Mouse (Mus musculus): Measurements from ENCODE around the gene Lrrc8b. TPM values are rescaled to one million over a fixed set of nuclear protein-coding genes. Genes with fewer than 3 reads are reported as not detected.

Gene Lrrc8b
- total RNA-seq, 2 experiments from 2014 or later, result 128 to 139 TPM

GRCm38 (mm10) chr5:105527477-105528331 is 112.1 kb downstream of the Lrrc8b start:
- no peak for DNase-seq (ENCODE audit: extremely low spot score in 1 of 2, low spot score in 2 of 2)
- intact Hi-C loops (cut with DNase I), result no loop called here

DNA sequence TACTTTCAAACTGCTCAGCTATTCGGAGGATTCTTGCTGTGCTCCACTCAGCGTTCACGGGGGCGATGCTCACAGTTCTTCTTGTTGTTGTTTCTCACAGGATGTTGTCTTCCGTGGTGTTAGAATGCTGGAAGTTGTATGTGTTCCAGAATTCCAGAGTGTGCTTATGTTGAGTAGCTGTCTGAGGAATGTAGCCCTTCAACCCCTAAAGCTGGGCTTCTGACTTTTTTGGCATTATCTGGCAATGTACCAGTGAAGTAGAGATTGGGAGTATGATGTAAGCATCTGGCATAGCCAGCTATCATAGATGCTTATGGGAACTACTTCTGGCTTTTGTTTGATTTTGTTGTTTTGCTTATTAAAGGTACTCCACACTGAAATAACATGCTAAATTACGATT is 115.0 kb downstream of the Lrrc8b start:
- intact Hi-C loops (cut with DNase I), result no loop called here
- no peak for DNase-seq (ENCODE audit: extremely low spot score in 1 of 2, low spot score in 2 of 2)

- DNase-seq (ENCODE audit: extremely low spot score in 1 of 2, low spot score in 2 of 2), result no peak
- intact Hi-C loops (cut with DNase I), result no loop called here
These were observed 119.6 kb downstream of the Lrrc8b start for GRCm38 (mm10) chr5:105535186-105535585.

GRCm38 (mm10) chr5:105536172-105536571 is 120.6 kb downstream of the Lrrc8b start:
- DNase-seq (ENCODE audit: extremely low spot score in 1 of 2, low spot score in 2 of 2), result no peak
- intact Hi-C loops (cut with DNase I), result no loop called here

DNA sequence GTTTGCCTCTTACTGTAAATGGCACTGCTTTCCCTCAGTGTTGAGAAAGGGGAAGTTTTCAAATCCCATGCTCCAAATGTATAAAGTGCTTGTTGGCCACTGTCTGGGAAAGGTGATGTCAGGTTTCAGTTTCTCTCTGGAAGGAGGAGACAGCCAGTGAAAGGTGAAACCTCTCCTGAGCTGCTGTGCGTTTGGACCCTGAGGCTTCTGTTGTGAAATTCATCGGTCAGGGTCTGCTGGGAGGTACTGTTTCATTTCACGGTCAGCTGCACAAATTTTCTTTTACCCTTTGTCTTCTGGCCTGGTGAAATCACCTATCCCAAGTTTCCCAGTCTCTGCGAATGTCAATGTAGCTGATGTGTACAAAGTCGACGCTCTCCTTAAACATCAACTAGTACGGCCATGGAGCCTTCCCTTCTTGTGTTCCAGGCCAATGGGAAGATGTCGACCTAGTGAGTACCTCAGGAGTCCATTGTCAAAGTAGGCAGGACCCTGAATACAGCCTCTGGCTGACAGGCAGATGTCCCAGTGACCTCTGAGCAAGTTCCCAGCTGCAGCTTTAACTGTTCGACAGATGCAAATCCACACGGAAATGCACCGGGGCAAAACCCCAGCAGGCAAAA is 121.6 kb downstream of the Lrrc8b start:
- intact Hi-C loops (cut with DNase I), result no loop called here
- DNase-seq (ENCODE audit: extremely low spot score in 1 of 2, low spot score in 2 of 2), result no peak

Other genes with a start within 250 kb of the Lrrc8b start
- gene Gbp10, start 176.2 kb upstream of the Lrrc8b start, total RNA-seq (2021), result not detected
- not detected for gene Gm43302, start 122.1 kb upstream of the Lrrc8b start, total RNA-seq (2021)
- 1 to 10 TPM in 1 of 2 experiments, under 1 TPM in 1; 0.97 to 1.0 TPM for gene Gbp6, start 122.1 kb upstream of the Lrrc8b start, total RNA-seq (2021)
- 10 to 100 TPM; 28.4 to 34.0 TPM for gene Lrrc8c, start 103.6 kb downstream of the Lrrc8b start, total RNA-seq (2021)